Mouse (Mus musculus) heart, embryonic 12.5 days (tissue): ENCODE measurements around the gene Gria1. TPM values are rescaled to one million over a fixed set of nuclear protein-coding genes. Genes with fewer than 3 reads are reported as not detected.

ENCODE experiments used
- ATAC-seq: fragments of 200-750 bp; cut with Nextera tagmentation; 2 replicates; pipeline ENCODE4 v1.8.0; 2017; ENCODE audit warnings: moderate TSS enrichment, moderate library complexity; ENCODE audit not compliant: insufficient number of reproducible peaks, low FRiP score
- H3K27ac ChIP-seq: fragments of 300-500 bp; sonication (generic); 2 replicates; pipeline ENCODE4 v1.5.1; 2016; ENCODE audit warnings: mild to moderate bottlenecking, moderate library complexity; ENCODE audit not compliant: poor library complexity, severe bottlenecking
- H3K27me3 ChIP-seq: fragments of 300-500 bp; sonication (generic); replicated peaks from 2 replicates; pipeline ENCODE4 v1.6.1; 2016; ENCODE audit warnings: mild to moderate bottlenecking, moderate library complexity
- H3K36me3 ChIP-seq: fragments of 300-500 bp; sonication (generic); 2 replicates; pipeline ENCODE4 v1.6.1; 2016; ENCODE audit warnings: mild to moderate bottlenecking, moderate library complexity
- H3K4me1 ChIP-seq: fragments of 300-500 bp; sonication (generic); replicated peaks from 2 replicates; pipeline ENCODE4 v1.6.1; 2016; ENCODE audit warnings: mild to moderate bottlenecking
- H3K4me2 ChIP-seq: fragments of 300-500 bp; sonication (generic); 2 replicates; pipeline ENCODE4 v1.6.1; 2016; ENCODE audit warnings: mild to moderate bottlenecking, moderate library complexity
- H3K4me3 ChIP-seq: fragments of 300-500 bp; sonication (generic); 2 replicates; pipeline ENCODE4 v1.5.1; 2016; ENCODE audit warnings: mild to moderate bottlenecking
- H3K9ac ChIP-seq: fragments of 300-500 bp; sonication (generic); 2 replicates; pipeline ENCODE4 v1.6.1; 2016; ENCODE audit warnings: mild to moderate bottlenecking, moderate library complexity
- H3K9me3 ChIP-seq: fragments of 300-500 bp; sonication (generic); replicated peaks from 2 replicates; pipeline ENCODE4 v1.6.1; 2016; ENCODE audit warnings: mild to moderate bottlenecking, moderate library complexity
- WGBS: fragments of 180-500 bp; shearing (Covaris S2); methylation state at CpG from one replicate; pipeline ENCODE4 v1.1.7; 2016; 5-methylcytosine and 5-hydroxymethylcytosine counted together
- polyA plus RNA-seq: library from polyadenylated mRNA; unstranded; fragments of >200 nt; fragmentation: Nextera tagmentation; extraction: Ambion mirVana; gene quantifications from 2 replicates; pipeline ENCODE4 v1.2.1, GENCODE M21; 2016

The Gria1 gene
- polyA plus RNA-seq, 1 experiment from 2014 or later: 3.6 TPM

GRCm38 (mm10) chr11:57174165-57174564, 163.0 kb downstream of the Gria1 start:
- no peak overlapping the region for H3K4me2 ChIP-seq
- H3K27ac ChIP-seq: no peak overlapping the region
- H3K4me3 ChIP-seq: no peak overlapping the region
- H3K27me3 ChIP-seq: 0 out of 2 replicates have a peak, but pooled peaks cover 5% of the 10 kb centered on the region
- ATAC-seq: no peak
- no peaks in the 10 kb centered on the region for H3K9me3 ChIP-seq
- H3K4me1 ChIP-seq: no peaks in the 10 kb centered on the region
- WGBS: 63% methylated on average over 5 of the region's 5 CpGs
- H3K36me3 ChIP-seq: no peaks in the 10 kb centered on the region
- no peak overlapping the region for H3K9ac ChIP-seq

DNA sequence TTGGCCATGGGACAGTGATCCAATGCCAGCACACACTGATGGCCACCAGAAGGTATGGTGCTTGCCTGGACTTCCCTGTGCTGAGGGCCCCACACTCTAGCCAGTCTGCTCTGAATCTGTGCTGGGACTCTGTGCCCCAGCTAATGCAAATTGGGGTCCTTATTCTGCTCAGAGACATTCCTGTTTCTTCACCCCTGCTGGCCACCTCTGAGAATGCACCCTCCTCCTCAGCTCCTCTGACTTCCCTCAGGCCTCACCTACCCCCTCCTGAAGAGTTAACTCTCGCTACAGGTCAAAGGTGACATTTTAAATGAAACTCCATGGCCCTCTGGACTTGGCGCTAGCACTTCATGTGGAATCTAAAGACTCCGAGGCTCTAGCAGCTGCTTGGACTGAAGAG, 165.4 kb downstream of the Gria1 start:
- Histone ChIP-seq H3K4me2 (no peak overlapping the region), H3K4me1 (no peaks in the 10 kb centered on the region), H3K27ac (no peak overlapping the region), H3K9ac (no peak overlapping the region), H3K27me3 (0 out of 2 replicates have a peak, but pooled peaks cover 5% of the 10 kb centered on the region), H3K9me3 (no peaks in the 10 kb centered on the region), H3K4me3 (no peak overlapping the region), H3K36me3 (no peaks in the 10 kb centered on the region)
- 31% methylated on average over 3 of the region's 3 CpGs for WGBS
- ATAC-seq: no peak

GRCm38 (mm10) chr11:57184216-57184615, 173.0 kb downstream of the Gria1 start:
- Histone ChIP-seq H3K36me3 (no peaks in the 10 kb centered on the region), H3K27ac (no peak overlapping the region), H3K4me2 (no peak overlapping the region), H3K4me1 (0 out of 2 replicates have a peak, but pooled peaks cover under 1% of the 10 kb centered on the region), H3K9ac (no peak overlapping the region), H3K9me3 (no peaks in the 10 kb centered on the region), H3K4me3 (no peak overlapping the region), H3K27me3 (no peaks in the 10 kb centered on the region)
- no peak for ATAC-seq
- WGBS: 81% methylated on average over 4 of the region's 4 CpGs

- no peaks in the 10 kb centered on the region for H3K27me3 ChIP-seq
- no peak overlapping the region for H3K4me2 ChIP-seq
- H3K9me3 ChIP-seq: no peaks in the 10 kb centered on the region
- no peak overlapping the region for H3K9ac ChIP-seq
- H3K4me1 ChIP-seq: 0 out of 2 replicates have a peak, but pooled peaks cover 6% of the 10 kb centered on the region
- H3K4me3 ChIP-seq: no peak overlapping the region
- H3K27ac ChIP-seq: no peak overlapping the region
- no peaks in the 10 kb centered on the region for H3K36me3 ChIP-seq
- ATAC-seq: no peak
These were observed 173.9 kb downstream of the Gria1 start for GRCm38 (mm10) chr11:57185110-57185509.

DNA sequence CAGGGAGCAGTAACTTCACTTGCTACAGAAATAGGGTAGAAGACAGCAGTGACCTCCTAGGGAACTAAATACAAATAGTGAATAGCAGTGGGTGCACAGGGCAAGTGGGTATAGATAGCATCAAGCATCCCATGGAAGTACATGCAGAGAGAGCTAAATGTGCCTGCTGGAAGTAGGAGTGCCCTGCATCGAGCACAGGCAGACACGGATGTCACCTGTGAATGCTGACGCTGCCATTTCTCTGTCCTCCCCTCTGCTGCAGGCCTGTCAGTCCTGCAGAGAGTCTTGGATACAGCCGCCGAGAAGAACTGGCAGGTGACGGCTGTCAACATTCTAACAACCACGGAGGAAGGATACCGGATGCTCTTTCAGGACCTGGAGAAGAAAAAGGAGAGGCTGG, 178.2 kb downstream of the Gria1 start:
- H3K27ac ChIP-seq: no peak overlapping the region
- H3K9me3 ChIP-seq: no peaks in the 10 kb centered on the region
- no peaks in the 10 kb centered on the region for H3K36me3 ChIP-seq
- H3K4me1 ChIP-seq: 0 out of 2 replicates have a peak, but pooled peaks cover 6% of the 10 kb centered on the region
- H3K4me3 ChIP-seq: no peak overlapping the region
- H3K4me2 ChIP-seq: 0 out of 2 replicates have a peak overlapping the region, but pooled peaks have one; percentile 15
- H3K27me3 ChIP-seq: no peaks in the 10 kb centered on the region
- WGBS: 67% methylated on average over 8 of the region's 8 CpGs
- ATAC-seq: no peak
- no peak overlapping the region for H3K9ac ChIP-seq

GRCm38 (mm10) chr11:57194746-57195145, 183.6 kb downstream of the Gria1 start:
- ATAC-seq: no peak
- H3K4me1 ChIP-seq: 0 out of 2 replicates have a peak, but pooled peaks cover under 1% of the 10 kb centered on the region
- 69% methylated on average over 5 of the region's 5 CpGs for WGBS

GRCm38 (mm10) chr11:57201245-57201976, 190.2 kb downstream of the Gria1 start:
- H3K4me2 ChIP-seq: no peak overlapping the region
- H3K36me3 ChIP-seq: no peaks in the 10 kb centered on the region
- no peak overlapping the region for H3K9ac ChIP-seq
- H3K27me3 ChIP-seq: no peaks in the 10 kb centered on the region
- no peak overlapping the region for H3K27ac ChIP-seq
- ATAC-seq: no peak
- no peaks in the 10 kb centered on the region for H3K9me3 ChIP-seq
- WGBS: 65% methylated on average over 10 of the region's 10 CpGs
- H3K4me3 ChIP-seq: no peak overlapping the region
- peaks cover 5% of the 10 kb centered on the region; the same call in 1 of the 2 replicates for H3K4me1 ChIP-seq

More at GRCm38 (mm10) chr11:57194746-57195145, 183.6 kb downstream of the Gria1 start:
- Histone ChIP-seq H3K4me3 (no peak overlapping the region), H3K4me2 (no peak overlapping the region), H3K9ac (no peak overlapping the region), H3K9me3 (peaks cover 3% of the 10 kb centered on the region; the same call in 1 of the 2 replicates), H3K36me3 (no peaks in the 10 kb centered on the region), H3K27ac (no peak overlapping the region), H3K27me3 (no peaks in the 10 kb centered on the region)

GRCm38 (mm10) chr11:57204371-57204770, 193.2 kb downstream of the Gria1 start:
- Histone ChIP-seq H3K4me2 (no peak overlapping the region), H3K36me3 (no peaks in the 10 kb centered on the region), H3K27me3 (no peaks in the 10 kb centered on the region), H3K9me3 (no peaks in the 10 kb centered on the region), H3K9ac (no peak overlapping the region), H3K27ac (no peak overlapping the region), H3K4me1 (peaks cover 5% of the 10 kb centered on the region; the same call in 1 of the 2 replicates), H3K4me3 (no peak overlapping the region)
- WGBS: 41% methylated on average over 6 of the region's 6 CpGs
- ATAC-seq: no peak

DNA sequence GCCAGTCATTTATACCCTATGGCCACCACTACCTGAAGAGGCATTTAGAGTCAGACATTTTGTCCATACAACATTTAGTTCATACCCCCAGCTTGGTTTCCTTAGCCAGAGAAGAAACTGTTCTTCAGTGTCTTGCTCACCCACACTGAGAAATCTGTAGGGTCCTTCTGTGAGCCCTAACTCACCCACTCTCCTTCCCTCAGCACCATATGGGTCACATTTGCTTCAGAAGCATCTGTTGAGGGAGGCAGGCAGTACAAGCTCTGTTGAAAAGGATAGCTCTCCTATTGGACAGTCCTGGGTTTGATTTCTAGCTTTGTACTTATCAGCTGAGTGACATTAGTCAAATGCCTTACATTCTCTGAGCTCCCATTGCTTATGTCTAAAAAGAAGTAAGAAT, 196.1 kb downstream of the Gria1 start:
- Histone ChIP-seq H3K4me2 (no peak overlapping the region), H3K36me3 (no peaks in the 10 kb centered on the region), H3K27me3 (no peaks in the 10 kb centered on the region), H3K4me3 (no peak overlapping the region), H3K9ac (no peak overlapping the region), H3K4me1 (peaks cover 9% of the 10 kb centered on the region; the same call in 1 of the 2 replicates), H3K27ac (no peak overlapping the region), H3K9me3 (0 out of 2 replicates have a peak, but pooled peaks cover 3% of the 10 kb centered on the region)
- ATAC-seq: no peak

GRCm38 (mm10) chr11:57214079-57214478, 202.9 kb downstream of the Gria1 start:
- Histone ChIP-seq H3K27me3 (no peaks in the 10 kb centered on the region), H3K27ac (no peak overlapping the region), H3K9me3 (0 out of 2 replicates have a peak, but pooled peaks cover 3% of the 10 kb centered on the region), H3K9ac (no peak overlapping the region), H3K4me1 (peaks cover 16% of the 10 kb centered on the region; the same call in 1 of the 2 replicates), H3K36me3 (no peaks in the 10 kb centered on the region), H3K4me3 (no peak overlapping the region), H3K4me2 (no peak overlapping the region)
- WGBS: 88% methylated on average over 7 of the region's 7 CpGs
- ATAC-seq: no peak

DNA sequence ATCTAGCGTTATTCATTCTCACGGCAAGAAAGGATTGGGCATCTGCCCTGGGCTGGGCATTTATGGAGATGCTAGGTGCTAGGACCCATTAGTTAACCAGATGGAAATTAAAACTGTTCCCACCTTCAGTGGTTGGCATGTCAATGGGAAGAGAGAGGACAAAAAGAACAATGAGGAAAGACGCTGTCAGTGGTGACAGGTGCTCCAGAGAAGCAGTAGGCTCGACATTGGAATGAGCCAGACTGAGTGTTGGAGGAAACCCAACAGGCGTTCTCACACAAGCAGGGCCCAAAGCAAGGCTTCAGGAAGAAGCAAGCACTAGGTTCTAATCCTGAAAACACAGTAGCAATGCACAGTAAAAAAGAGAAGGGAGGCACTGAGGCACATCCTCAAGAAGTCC, 203.4 kb downstream of the Gria1 start:
- Histone ChIP-seq H3K9me3 (0 out of 2 replicates have a peak, but pooled peaks cover 3% of the 10 kb centered on the region), H3K27ac (no peak overlapping the region), H3K4me1 (peaks cover 16% of the 10 kb centered on the region; the same call in 1 of the 2 replicates), H3K36me3 (no peaks in the 10 kb centered on the region), H3K4me2 (no peak overlapping the region), H3K27me3 (no peaks in the 10 kb centered on the region), H3K9ac (no peak overlapping the region), H3K4me3 (no peak overlapping the region)
- ATAC-seq: no peak
- 80% methylated on average over 5 of the region's 5 CpGs for WGBS
